Mouse (Mus musculus): Measurements from ENCODE around the gene Prc1. TPM values are rescaled to one million over a fixed set of nuclear protein-coding genes. Genes with fewer than 3 reads are reported as not detected.
A peak's percentile ranks its signal among the peaks of the same experiment; 100 is the strongest.

The Prc1 gene
- polyA plus RNA-seq, 1 experiment from 2014 or later: 172 TPM

GRCm38 (mm10) chr7:80350808-80351207, 56.6 kb downstream of the Prc1 start:
- Histone ChIP-seq H3K36me3 (replicated peaks; ENCODE audit: control insufficient read depth, insufficient read depth, low read depth, low read length) (peaks cover 11% of the 10 kb centered on the region; the same call in 1 of the 2 replicates), H3K4me3 (ENCODE audit: low read depth, low read length) (no peak overlapping the region), H3K27me3 (ENCODE audit: control insufficient read depth, insufficient read depth, low read length) (no peaks in the 10 kb centered on the region), H3K9ac (replicated peaks; ENCODE audit: low read length) (no peak overlapping the region), H3K4me2 (ENCODE audit: low read depth, low read length) (no peak overlapping the region), H3K27ac (replicated peaks; ENCODE audit: low read depth, low read length) (no peak overlapping the region), H3K9me3 (replicated peaks; ENCODE audit: control insufficient read depth, low read length) (no peaks in the 10 kb centered on the region), H3K4me1 (ENCODE audit: control insufficient read depth, insufficient read depth, low read length) (no peaks in the 10 kb centered on the region)
- no peak for ATAC-seq (replicated peaks; ENCODE audit: insufficient number of reproducible peaks, low FRiP score, low TSS enrichment, low read depth)
- 72% methylated on average over 2 of the region's 2 CpGs for WGBS
- DNase-seq (ENCODE audit: low spot score): no peak

- Histone ChIP-seq H3K9ac (replicated peaks; ENCODE audit: low read length) (no peak overlapping the region), H3K36me3 (replicated peaks; ENCODE audit: control insufficient read depth, insufficient read depth, low read depth, low read length) (peaks cover 11% of the 10 kb centered on the region), H3K4me2 (ENCODE audit: low read depth, low read length) (no peak overlapping the region), H3K27ac (replicated peaks; ENCODE audit: low read depth, low read length) (no peak overlapping the region), H3K4me3 (ENCODE audit: low read depth, low read length) (no peak overlapping the region), H3K9me3 (replicated peaks; ENCODE audit: control insufficient read depth, low read length) (no peaks in the 10 kb centered on the region), H3K27me3 (ENCODE audit: control insufficient read depth, insufficient read depth, low read length) (no peaks in the 10 kb centered on the region), H3K4me1 (ENCODE audit: control insufficient read depth, insufficient read depth, low read length) (no peaks in the 10 kb centered on the region)
- DNase-seq (ENCODE audit: low spot score) (no peak), ATAC-seq (replicated peaks; ENCODE audit: insufficient number of reproducible peaks, low FRiP score, low TSS enrichment, low read depth) (no peak)
- WGBS: 85% methylated on average over 8 of the region's 8 CpGs
These were observed 58.7 kb downstream of the Prc1 start for GRCm38 (mm10) chr7:80352920-80353319.

DNA sequence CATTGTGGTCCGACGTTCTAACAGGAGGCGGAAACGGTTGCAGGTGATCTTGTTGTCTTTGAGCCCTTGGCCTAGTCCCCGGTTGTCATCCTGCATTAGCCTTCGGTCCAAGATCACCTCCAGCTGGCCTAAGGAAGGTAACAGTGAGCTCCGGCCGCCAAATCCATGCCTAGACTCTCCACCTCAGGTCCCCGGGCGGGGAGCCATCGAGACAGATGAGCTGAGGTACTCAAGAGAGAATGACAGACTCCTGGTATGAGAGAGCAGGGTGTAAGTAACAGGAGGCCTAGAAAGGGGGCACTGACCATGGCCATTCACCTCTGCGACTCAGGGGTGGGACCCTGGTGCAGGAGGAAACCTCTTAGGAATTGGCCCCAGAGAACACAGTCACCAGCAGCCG, 62.1 kb downstream of the Prc1 start:
- Histone ChIP-seq H3K36me3 (replicated peaks; ENCODE audit: control insufficient read depth, insufficient read depth, low read depth, low read length) (peaks cover 9% of the 10 kb centered on the region), H3K27ac (replicated peaks; ENCODE audit: low read depth, low read length) (no peak overlapping the region)

GRCm38 (mm10) chr7:80357156-80357555, 62.9 kb downstream of the Prc1 start:
- H3K4me2 ChIP-seq (ENCODE audit: low read depth, low read length): no peak overlapping the region
- no peaks in the 10 kb centered on the region for H3K27me3 ChIP-seq (ENCODE audit: control insufficient read depth, insufficient read depth, low read length)
- H3K4me1 ChIP-seq (ENCODE audit: control insufficient read depth, insufficient read depth, low read length): no peaks in the 10 kb centered on the region
- 32% methylated on average over 8 of the region's 8 CpGs for WGBS
- no peak for ATAC-seq (replicated peaks; ENCODE audit: insufficient number of reproducible peaks, low FRiP score, low TSS enrichment, low read depth)
- H3K9ac ChIP-seq (replicated peaks; ENCODE audit: low read length): no peak overlapping the region
- peaks cover 9% of the 10 kb centered on the region for H3K36me3 ChIP-seq (replicated peaks; ENCODE audit: control insufficient read depth, insufficient read depth, low read depth, low read length)
- H3K9me3 ChIP-seq (replicated peaks; ENCODE audit: control insufficient read depth, low read length): no peaks in the 10 kb centered on the region
- no peak for DNase-seq (ENCODE audit: low spot score)
- H3K27ac ChIP-seq (replicated peaks; ENCODE audit: low read depth, low read length): peak overlapping the region; percentile 28; the same call in 1 of the 2 replicates
- H3K4me3 ChIP-seq (ENCODE audit: low read depth, low read length): no peak overlapping the region

More for the DNA sequence above, 62.1 kb downstream of the Prc1 start:
- WGBS: 72% methylated on average over 13 of the region's 13 CpGs
- Histone ChIP-seq H3K4me1 (ENCODE audit: control insufficient read depth, insufficient read depth, low read length) (no peaks in the 10 kb centered on the region), H3K4me3 (ENCODE audit: low read depth, low read length) (no peak overlapping the region), H3K4me2 (ENCODE audit: low read depth, low read length) (no peak overlapping the region), H3K27me3 (ENCODE audit: control insufficient read depth, insufficient read depth, low read length) (no peaks in the 10 kb centered on the region), H3K9me3 (replicated peaks; ENCODE audit: control insufficient read depth, low read length) (no peaks in the 10 kb centered on the region), H3K9ac (replicated peaks; ENCODE audit: low read length) (no peak overlapping the region)
- ATAC-seq (replicated peaks; ENCODE audit: insufficient number of reproducible peaks, low FRiP score, low TSS enrichment, low read depth): no peak
- no peak for DNase-seq (ENCODE audit: low spot score)

GRCm38 (mm10) chr7:80358039-80358438, 63.8 kb downstream of the Prc1 start:
- H3K4me1 ChIP-seq (ENCODE audit: control insufficient read depth, insufficient read depth, low read length): no peaks in the 10 kb centered on the region
- H3K36me3 ChIP-seq (replicated peaks; ENCODE audit: control insufficient read depth, insufficient read depth, low read depth, low read length): peaks cover 8% of the 10 kb centered on the region
- no peaks in the 10 kb centered on the region for H3K9me3 ChIP-seq (replicated peaks; ENCODE audit: control insufficient read depth, low read length)
- H3K4me3 ChIP-seq (ENCODE audit: low read depth, low read length): no peak overlapping the region
- H3K4me2 ChIP-seq (ENCODE audit: low read depth, low read length): no peak overlapping the region
- no peaks in the 10 kb centered on the region for H3K27me3 ChIP-seq (ENCODE audit: control insufficient read depth, insufficient read depth, low read length)
- DNase-seq (ENCODE audit: low spot score) (no peak), ATAC-seq (replicated peaks; ENCODE audit: insufficient number of reproducible peaks, low FRiP score, low TSS enrichment, low read depth) (no peak)
- H3K27ac ChIP-seq (replicated peaks; ENCODE audit: low read depth, low read length): no peak overlapping the region
- H3K9ac ChIP-seq (replicated peaks; ENCODE audit: low read length): 0 out of 2 replicates have a peak overlapping the region, but pooled peaks have one; percentile 28
- WGBS: 78% methylated on average over 4 of the region's 4 CpGs

DNA sequence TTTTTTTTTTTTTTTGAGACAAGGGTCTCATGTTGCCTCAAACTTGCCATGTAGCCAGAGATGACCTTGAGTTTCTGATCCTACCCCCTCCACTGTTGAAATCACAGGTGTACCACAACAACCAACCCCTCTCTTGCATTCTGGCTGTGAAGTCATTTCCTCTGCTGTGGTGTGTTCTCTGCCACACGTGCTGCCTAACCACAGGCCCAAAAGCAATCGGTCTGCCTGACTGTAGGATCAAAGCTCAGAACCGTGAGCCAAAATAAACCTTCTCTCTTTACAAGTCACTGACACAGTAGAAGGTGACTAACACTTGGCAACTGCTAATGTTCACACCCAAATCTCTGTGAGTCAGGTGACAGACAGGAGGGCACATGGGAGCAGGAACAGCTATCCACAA, 66.2 kb downstream of the Prc1 start:
- no peak overlapping the region for H3K9ac ChIP-seq (replicated peaks; ENCODE audit: low read length)
- peaks cover 4% of the 10 kb centered on the region for H3K36me3 ChIP-seq (replicated peaks; ENCODE audit: control insufficient read depth, insufficient read depth, low read depth, low read length)
- DNase-seq (ENCODE audit: low spot score) (no peak), ATAC-seq (replicated peaks; ENCODE audit: insufficient number of reproducible peaks, low FRiP score, low TSS enrichment, low read depth) (no peak)
- no peaks in the 10 kb centered on the region for H3K4me1 ChIP-seq (ENCODE audit: control insufficient read depth, insufficient read depth, low read length)
- H3K4me2 ChIP-seq (ENCODE audit: low read depth, low read length): no peak overlapping the region
- no peaks in the 10 kb centered on the region for H3K9me3 ChIP-seq (replicated peaks; ENCODE audit: control insufficient read depth, low read length)
- no peaks in the 10 kb centered on the region for H3K27me3 ChIP-seq (ENCODE audit: control insufficient read depth, insufficient read depth, low read length)
- no peak overlapping the region for H3K27ac ChIP-seq (replicated peaks; ENCODE audit: low read depth, low read length)
- H3K4me3 ChIP-seq (ENCODE audit: low read depth, low read length): no peak overlapping the region
- 75% methylated on average over 3 of the region's 3 CpGs for WGBS

GRCm38 (mm10) chr7:80365759-80366158, 71.5 kb downstream of the Prc1 start:
- no peak for DNase-seq (ENCODE audit: low spot score)
- 84% methylated on average over 2 of the region's 2 CpGs for WGBS
- H3K36me3 ChIP-seq (replicated peaks; ENCODE audit: control insufficient read depth, insufficient read depth, low read depth, low read length): peaks cover 11% of the 10 kb centered on the region; the same call in 1 of the 2 replicates

More at GRCm38 (mm10) chr7:80365759-80366158, 71.5 kb downstream of the Prc1 start:
- Histone ChIP-seq H3K9me3 (replicated peaks; ENCODE audit: control insufficient read depth, low read length) (no peaks in the 10 kb centered on the region), H3K27me3 (ENCODE audit: control insufficient read depth, insufficient read depth, low read length) (no peaks in the 10 kb centered on the region), H3K4me3 (ENCODE audit: low read depth, low read length) (no peak overlapping the region), H3K4me2 (ENCODE audit: low read depth, low read length) (no peak overlapping the region), H3K4me1 (ENCODE audit: control insufficient read depth, insufficient read depth, low read length) (peaks cover 2% of the 10 kb centered on the region; the same call in 1 of the 2 replicates), H3K27ac (replicated peaks; ENCODE audit: low read depth, low read length) (no peak overlapping the region), H3K9ac (replicated peaks; ENCODE audit: low read length) (no peak overlapping the region)
- ATAC-seq (replicated peaks; ENCODE audit: insufficient number of reproducible peaks, low FRiP score, low TSS enrichment, low read depth): no peak

Measured in embryonic facial prominence, embryonic 11.5 days (tissue).